Mouse (Mus musculus): ENCODE data around the gene Dmrt3.

DNA sequence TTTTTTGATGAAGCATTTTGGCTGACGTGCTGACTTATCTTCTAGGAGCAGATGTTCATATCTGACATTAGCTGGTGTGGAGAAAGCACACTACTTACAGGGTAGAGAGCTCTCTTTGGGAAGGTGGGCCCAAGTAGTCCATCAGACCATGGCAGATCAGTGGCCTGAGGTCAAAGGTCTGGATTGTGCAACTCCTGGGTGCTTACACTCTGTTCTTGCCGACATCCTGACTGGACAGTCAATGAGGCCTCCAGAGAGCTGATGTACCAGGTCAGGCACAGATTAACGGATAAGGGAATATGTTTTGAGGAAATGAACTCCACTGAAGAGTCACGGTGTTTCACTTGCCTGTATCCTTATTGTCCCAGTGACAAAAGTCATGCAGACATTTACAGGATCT, 38.6 kb downstream of the Dmrt3 start:
- TF ChIP-seq CTCF (IDR thresholded peaks at IDR 0.05; ENCODE audit: low read depth, low read length) (no peak), POLR2A (IDR thresholded peaks at IDR 0.05; ENCODE audit: insufficient read depth, low read length) (no peak), EP300 (IDR thresholded peaks at IDR 0.05; ENCODE audit: insufficient read depth, low read depth, low read length) (no peak)
